Mouse (Mus musculus) embryonic fibroblast, embryonic 13.5 days (primary cell): ENCODE measurements at regions not wholly inside any gene's neighbourhood (a gene's known extent, or its start where the extent isn't known, plus 50 kb on each side); places are given as distances from the start of the nearest gene placed in this dataset.
"Not testable (repeated sequence)": the region's sequence is repeated elsewhere in the genome, so short reads cannot be mapped to it uniquely, and the experiment has no call there.

Experiments used
- H3K27ac ChIP-seq: 2 replicates; pipeline ENCODE4 v1.5.1; 2012; ENCODE audit warnings: low read length, control low read depth, inconsistent platforms; ENCODE audit not compliant: insufficient read depth
- H3K4me1 ChIP-seq: 2 replicates; pipeline ENCODE4 v1.6.1; 2011; ENCODE audit warnings: low read length; ENCODE audit not compliant: control insufficient read depth, insufficient read depth
- H3K4me3 ChIP-seq: 2 replicates; pipeline ENCODE4 v1.5.1; 2011; ENCODE audit warnings: mild to moderate bottlenecking, control low read depth, low read length; ENCODE audit not compliant: insufficient read depth
- CTCF ChIP-seq: IDR thresholded peaks from 2 replicates; pipeline ENCODE4 v1.5.1; 2011; ENCODE audit warnings: mild to moderate bottlenecking, control low read depth, low read length, moderate library complexity, borderline replicate concordance; ENCODE audit not compliant: insufficient read depth
- POLR2A ChIP-seq: IDR thresholded peaks from 2 replicates; pipeline ENCODE4 v1.6.1; 2011; ENCODE audit warnings: low read depth, mild to moderate bottlenecking, control low read depth, low read length, moderate library complexity

GRCm38 (mm10) chr6:37723337-37723736, 147.3 kb upstream of the Trim24 start:
- H3K27ac ChIP-seq, result no peak overlapping the region
- no peak overlapping the region for H3K4me3 ChIP-seq
- no peaks in the 10 kb centered on the region for H3K4me1 ChIP-seq
- TF ChIP-seq POLR2A (no peak), CTCF (no peak)

- TF ChIP-seq POLR2A, result no peak
- TF ChIP-seq CTCF, result no peak
- Histone ChIP-seq H3K27ac (no peak overlapping the region), H3K4me3 (no peak overlapping the region), H3K4me1 (no peaks in the 10 kb centered on the region)
These were observed 146.4 kb upstream of the Trim24 start for GRCm38 (mm10) chr6:37724240-37724639.

- Histone ChIP-seq H3K4me3 (no peak overlapping the region), H3K4me1 (peaks cover 7% of the 10 kb centered on the region), H3K27ac (no peak overlapping the region)
- TF ChIP-seq CTCF, result no peak
- no peak for TF ChIP-seq POLR2A
These were observed 142.0 kb upstream of the Trim24 start for GRCm38 (mm10) chr6:37728621-37729020.

- Histone ChIP-seq H3K4me1 (peaks cover 7% of the 10 kb centered on the region), H3K27ac (no peak overlapping the region), H3K4me3 (no peak overlapping the region)
- TF ChIP-seq CTCF (no peak), POLR2A (no peak)
These were observed 141.4 kb upstream of the Trim24 start for GRCm38 (mm10) chr6:37729165-37729564.

GRCm38 (mm10) chr6:37730500-37731239, 139.9 kb upstream of the Trim24 start:
- no peak overlapping the region for H3K27ac ChIP-seq
- no peak overlapping the region for H3K4me3 ChIP-seq
- peaks cover 7% of the 10 kb centered on the region for H3K4me1 ChIP-seq
- TF ChIP-seq POLR2A, result no peak
- TF ChIP-seq CTCF, result no peak

- Histone ChIP-seq H3K4me3 (no peak overlapping the region), H3K27ac (no peak overlapping the region), H3K4me1 (peaks cover 7% of the 10 kb centered on the region)
- no peak for TF ChIP-seq POLR2A
- no peak for TF ChIP-seq CTCF
These were observed 138.2 kb upstream of the Trim24 start for GRCm38 (mm10) chr6:37732385-37732784.

GRCm38 (mm10) chr6:37735288-37735961, 135.2 kb upstream of the Trim24 start:
- H3K4me1 ChIP-seq, result peaks cover 4% of the 10 kb centered on the region; the same call in 1 of the 2 replicates
- H3K27ac ChIP-seq, result peak overlapping the region; percentile 22; the same call in 1 of the 2 replicates
- no peak overlapping the region for H3K4me3 ChIP-seq
- TF ChIP-seq CTCF (no peak), POLR2A (no peak)

GRCm38 (mm10) chr6:37735962-37736297, 134.7 kb upstream of the Trim24 start:
- Histone ChIP-seq H3K4me3 (no peak overlapping the region), H3K27ac (no peak overlapping the region; the same call in 1 of the 2 replicates), H3K4me1 (peaks cover under 1% of the 10 kb centered on the region; the same call in 1 of the 2 replicates)
- TF ChIP-seq POLR2A (no peak), CTCF (no peak)

- Histone ChIP-seq H3K4me3 (no peak overlapping the region), H3K4me1 (no peaks in the 10 kb centered on the region), H3K27ac (no peak overlapping the region)
- TF ChIP-seq CTCF (no peak), POLR2A (no peak)
These were observed 129.4 kb upstream of the Trim24 start for GRCm38 (mm10) chr6:37740982-37741889.

GRCm38 (mm10) chr6:37741916-37742315, 128.7 kb upstream of the Trim24 start:
- not testable (repeated sequence) for H3K4me1 ChIP-seq, H3K4me3 ChIP-seq

More at GRCm38 (mm10) chr6:37741916-37742315, 128.7 kb upstream of the Trim24 start:
- H3K27ac ChIP-seq, result not testable (repeated sequence)
